Mouse (Mus musculus): ENCODE data around the gene Gabrr2.

The Gabrr2 gene

GRCm38 (mm10) chr4:33062981-33063380, at the start of gene Gabrr2:
Gene Gabrr2 (plus strand): TSS chr4:33062999.
- DNase-seq (ENCODE audit: extremely low read depth, low read depth): no peak

GRCm38 (mm10) chr4:33018361-33018999, 44.3 kb upstream of the Gabrr2 start:
- peak; percentile 58 for DNase-seq (ENCODE audit: extremely low read depth, low read depth)

DNA sequence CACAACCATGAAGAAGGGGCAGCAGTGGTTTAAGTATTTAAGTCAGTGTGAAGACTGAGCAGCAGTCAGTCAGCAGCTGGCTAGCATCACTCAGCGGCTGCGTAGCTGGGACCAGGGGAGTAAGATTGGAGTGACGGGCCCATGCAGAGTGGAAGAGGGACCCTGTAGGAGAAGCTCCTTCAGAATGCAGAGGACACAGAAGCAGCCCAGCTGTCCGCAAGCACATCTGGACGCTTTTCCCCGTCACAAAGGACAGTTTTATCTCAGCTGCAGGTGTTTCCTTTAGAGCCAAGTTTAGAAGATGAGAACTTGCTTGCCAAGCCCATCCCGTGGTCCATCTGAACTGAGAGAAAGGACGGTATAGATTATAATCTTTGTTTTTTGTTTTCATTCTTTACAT, 38.4 kb upstream of the Gabrr2 start:
- no peak for DNase-seq (ENCODE audit: extremely low read depth, low read depth)

DNA sequence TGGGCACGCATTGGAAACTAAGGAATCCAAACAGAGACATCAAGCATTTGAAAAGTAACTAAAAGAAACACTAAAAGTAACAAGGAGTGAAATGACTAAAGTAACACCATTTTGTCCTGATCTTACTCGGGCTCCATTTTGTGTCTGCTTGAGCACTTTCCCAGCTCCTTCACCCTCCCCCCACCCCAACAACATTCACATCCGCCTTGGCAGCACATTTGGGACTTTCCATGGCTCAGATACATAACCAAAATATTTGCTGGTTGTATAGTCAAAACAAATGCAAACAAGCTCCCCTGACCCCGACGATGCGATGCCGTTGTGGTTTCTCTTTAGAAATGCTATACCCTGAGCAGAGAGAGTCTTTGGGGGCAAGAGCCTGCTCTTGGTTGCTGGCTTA, 33.7 kb upstream of the Gabrr2 start:
- no peak for DNase-seq (ENCODE audit: extremely low read depth, low read depth)

DNA sequence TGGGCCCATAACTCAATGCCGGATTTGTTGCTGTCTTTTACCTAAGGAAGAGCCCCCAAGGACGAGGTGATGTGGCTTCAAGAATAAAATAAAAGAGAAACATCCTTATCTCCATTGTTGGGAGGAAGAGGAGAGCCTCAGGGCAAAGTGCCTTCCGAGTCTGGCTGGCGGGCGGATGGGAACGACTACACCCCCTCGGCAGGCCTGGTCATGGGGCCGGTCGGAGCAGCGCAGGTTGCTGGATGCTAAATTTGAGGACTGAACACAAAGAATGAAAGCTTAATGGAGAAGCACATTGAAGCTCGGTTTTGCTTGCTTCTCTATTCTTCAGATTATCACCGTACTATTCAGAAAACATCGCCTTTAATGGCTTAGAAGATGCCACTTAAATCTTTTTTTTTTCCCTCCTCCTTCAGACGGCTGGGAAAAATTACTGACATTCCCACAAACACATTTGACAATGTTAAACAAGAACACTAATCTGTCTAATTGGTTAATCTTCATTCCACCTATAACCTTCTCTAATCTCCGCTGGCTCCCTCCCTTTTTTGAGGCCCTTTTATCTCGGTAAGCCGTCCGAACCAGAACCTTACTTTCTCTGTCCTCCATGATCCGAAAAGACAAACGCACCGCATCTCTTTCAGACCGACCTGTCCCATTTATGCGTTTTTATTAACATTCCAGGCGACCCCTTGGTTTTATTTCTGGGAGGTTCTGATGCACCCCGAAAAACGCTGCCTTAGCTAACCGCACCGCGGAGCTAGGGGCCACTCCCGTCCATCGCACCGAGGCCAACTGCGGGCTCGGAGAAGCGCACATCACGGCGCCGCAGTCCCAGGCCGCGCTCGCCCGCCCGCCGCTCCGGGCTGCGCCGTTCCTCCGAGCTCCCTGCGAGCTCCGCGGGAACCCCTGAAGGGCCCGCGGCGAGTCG, 32.3 kb upstream of the Gabrr2 start:
- no peak for DNase-seq (ENCODE audit: extremely low read depth, low read depth)

- DNase-seq (ENCODE audit: extremely low read depth, low read depth): no peak
Observed at GRCm38 (mm10) chr4:33031195-33031960, 31.4 kb upstream of the Gabrr2 start, which contains the start of gene Ube2j1. Gene Ube2j1 (plus strand): TSS chr4:33031416.

DNA sequence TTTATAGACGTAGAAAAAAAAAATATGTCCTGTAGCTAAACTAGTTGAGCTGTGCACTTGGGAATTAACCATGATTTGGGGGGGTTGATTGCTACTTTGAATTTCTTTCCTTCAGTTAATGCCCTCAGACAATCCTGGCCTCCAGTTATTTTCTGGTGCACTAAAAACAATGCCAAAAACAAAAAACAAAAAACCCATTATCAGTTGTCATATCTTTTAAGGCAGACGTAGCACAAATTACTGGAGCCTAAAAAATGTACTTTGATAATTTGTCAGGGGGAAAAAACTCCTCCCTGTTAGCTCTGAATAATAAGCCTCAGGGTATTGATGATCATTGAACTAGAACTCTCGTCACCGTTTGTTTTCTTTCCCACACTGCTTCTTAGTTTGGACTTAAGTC, 30.8 kb upstream of the Gabrr2 start:
- DNase-seq (ENCODE audit: extremely low read depth, low read depth): no peak

DNA sequence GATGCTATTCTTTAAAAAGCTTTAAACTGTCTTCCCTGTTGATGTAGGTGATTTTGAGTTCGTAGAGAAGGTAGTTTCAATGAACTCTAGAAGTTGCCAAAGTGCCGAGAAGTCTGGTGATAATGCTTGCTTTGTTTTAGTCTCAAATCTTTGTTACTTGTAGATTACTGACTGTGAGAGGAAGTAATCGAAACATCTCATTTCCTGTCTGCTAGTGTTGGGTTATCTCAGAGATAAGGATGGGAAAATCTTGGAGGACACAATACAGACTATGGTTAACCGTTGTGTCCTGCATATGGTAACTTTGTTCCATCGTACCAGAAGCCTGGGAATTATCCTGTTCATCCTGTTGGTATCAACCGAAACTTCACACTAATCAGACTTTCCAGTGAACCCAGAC, 29.3 kb upstream of the Gabrr2 start:
- no peak for DNase-seq (ENCODE audit: extremely low read depth, low read depth)

DNA sequence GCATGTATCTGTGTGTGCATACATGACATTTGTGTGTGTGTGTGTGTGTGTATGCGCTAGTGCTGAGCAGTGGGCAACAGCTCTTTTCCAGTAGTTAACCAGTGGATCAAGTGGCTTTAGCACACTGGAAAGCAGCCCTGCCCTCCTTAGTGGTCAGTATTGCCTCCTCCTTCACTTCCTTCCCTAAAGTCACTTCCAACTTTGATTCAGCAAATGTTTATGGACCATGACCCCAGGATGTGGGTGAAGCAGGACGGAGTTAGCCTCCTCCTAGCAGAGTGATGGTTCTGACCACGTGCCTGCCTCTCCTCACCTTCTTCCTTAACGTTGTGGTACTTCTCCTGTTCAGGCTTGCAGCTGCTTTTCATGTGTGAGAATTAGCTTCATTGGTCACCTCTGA, 23.0 kb upstream of the Gabrr2 start:
- no peak for DNase-seq (ENCODE audit: extremely low read depth, low read depth)

- DNase-seq (ENCODE audit: extremely low read depth, low read depth): no peak
Observed at GRCm38 (mm10) chr4:33049601-33050000, 13.2 kb upstream of the Gabrr2 start.

- no peak for DNase-seq (ENCODE audit: extremely low read depth, low read depth)
Observed at GRCm38 (mm10) chr4:33052055-33052454, 10.7 kb upstream of the Gabrr2 start.

GRCm38 (mm10) chr4:33052650-33053049, 10.1 kb upstream of the Gabrr2 start:
- no peak for DNase-seq (ENCODE audit: extremely low read depth, low read depth)

DNA sequence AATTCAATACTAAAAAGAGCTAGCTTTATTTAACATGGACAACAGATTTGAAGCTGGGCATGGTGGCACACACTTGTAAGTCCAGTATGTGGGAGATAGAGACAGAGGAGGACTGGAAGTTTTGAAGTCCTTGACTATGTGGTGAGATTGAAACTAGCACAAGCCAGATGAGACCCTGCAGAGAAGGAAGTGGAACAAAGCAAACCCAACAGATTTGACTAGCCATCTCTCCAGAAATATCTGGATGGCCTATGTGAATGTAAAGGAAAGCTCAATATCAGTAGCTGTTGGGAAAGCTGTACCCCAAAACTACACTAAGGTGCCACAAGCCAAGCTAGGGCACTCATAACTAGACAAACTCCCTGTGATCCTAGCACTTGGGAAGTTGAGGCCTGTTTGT, 8.4 kb upstream of the Gabrr2 start:
- no peak for DNase-seq (ENCODE audit: extremely low read depth, low read depth)

DNA sequence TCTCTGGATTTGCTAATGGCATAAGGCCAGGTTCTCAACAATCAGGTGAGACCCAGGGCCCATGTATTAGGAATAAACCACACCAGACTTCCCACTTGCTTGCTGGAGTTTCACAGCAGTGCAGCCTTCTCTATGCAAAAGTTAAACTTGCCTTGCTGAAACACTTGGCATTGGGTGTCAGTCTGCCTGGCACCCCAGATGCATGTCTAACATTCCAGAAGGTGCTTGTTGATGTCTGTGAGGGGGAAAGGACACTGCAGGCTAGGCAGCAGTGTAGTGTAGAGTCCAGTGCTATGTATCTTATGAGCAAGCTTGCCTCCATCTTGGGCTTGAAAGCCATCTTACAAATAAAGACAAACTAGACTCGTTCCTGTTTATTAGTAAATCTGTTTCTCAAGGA, 6.5 kb upstream of the Gabrr2 start:
- no peak for DNase-seq (ENCODE audit: extremely low read depth, low read depth)

- DNase-seq (ENCODE audit: extremely low read depth, low read depth): no peak
Observed at GRCm38 (mm10) chr4:33057890-33058687, 4.7 kb upstream of the Gabrr2 start.

DNA sequence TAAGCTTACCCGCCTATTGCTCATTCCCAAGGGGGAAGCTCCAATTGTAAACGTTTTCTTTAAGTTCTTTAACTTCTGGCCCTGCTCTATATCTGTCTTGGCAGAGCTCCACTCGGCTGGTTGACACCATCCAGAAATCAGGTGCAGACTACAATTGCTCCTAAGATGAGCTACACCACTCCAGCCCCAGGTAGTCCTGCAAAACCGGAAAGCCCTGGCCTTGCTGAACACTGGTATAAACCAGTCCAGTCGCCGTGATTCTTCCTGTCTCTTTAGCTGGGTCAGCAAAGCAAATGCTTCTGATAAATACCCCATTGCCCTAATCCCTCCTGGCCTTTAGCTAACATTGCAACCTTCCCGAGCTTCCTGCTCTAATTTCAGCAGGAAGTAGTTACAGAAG, 1.6 kb upstream of the Gabrr2 start:
- DNase-seq (ENCODE audit: extremely low read depth, low read depth): no peak

- DNase-seq (ENCODE audit: extremely low read depth, low read depth): no peak
Observed at GRCm38 (mm10) chr4:33064986-33065385, 2.2 kb downstream of the Gabrr2 start.

GRCm38 (mm10) chr4:33066223-33066960, 3.6 kb downstream of the Gabrr2 start:
- no peak for DNase-seq (ENCODE audit: extremely low read depth, low read depth)

DNA sequence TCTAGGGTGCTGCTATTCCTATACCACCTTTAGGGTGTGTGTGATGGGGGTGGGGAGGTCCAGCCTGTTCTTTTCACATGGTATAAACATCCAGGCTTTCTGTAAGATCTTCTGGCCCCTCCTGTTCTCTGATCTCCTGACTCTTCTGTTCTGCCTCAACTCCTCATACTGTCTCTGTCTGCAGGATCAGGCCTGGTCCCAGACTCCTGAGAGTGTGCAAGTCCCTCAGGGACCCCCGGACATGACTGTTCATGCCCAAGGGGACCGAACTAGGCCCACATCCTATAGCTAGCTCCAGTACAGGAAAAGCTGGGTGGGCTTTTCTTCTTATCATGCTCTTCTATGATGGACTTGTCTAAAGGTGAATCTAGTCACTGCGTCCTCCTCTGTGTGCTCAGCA, 4.5 kb downstream of the Gabrr2 start:
- no peak for DNase-seq (ENCODE audit: extremely low read depth, low read depth)

DNA sequence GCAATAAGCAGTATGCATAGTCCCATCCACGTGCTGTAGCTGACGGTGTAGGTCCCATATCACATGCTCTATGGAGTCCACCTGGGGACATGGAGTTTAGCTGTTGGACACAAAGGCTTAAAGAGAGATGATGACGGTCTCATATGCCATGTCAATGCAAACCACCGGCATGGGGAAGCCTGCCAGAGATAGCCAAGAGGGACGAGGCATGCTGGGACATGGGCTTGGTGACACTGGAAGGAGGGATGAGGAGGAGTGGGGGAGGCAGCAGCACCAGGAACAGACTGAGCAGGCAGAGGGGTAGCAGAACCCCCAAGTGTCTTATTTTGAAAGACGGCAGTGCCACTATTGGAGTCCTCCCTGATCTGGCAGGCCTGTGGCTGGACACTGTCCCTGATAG, 5.0 kb downstream of the Gabrr2 start:
- DNase-seq (ENCODE audit: extremely low read depth, low read depth): no peak

Measured in MEL-GATA-1-ER (cell line).